Mouse (Mus musculus): Measurements from ENCODE around the gene Irx6. TPM values are rescaled to one million over a fixed set of nuclear protein-coding genes. Genes with fewer than 3 reads are reported as not detected.

Irx6 gene
- polyA plus RNA-seq (2014; fragmentation: Nextera tagmentation; extraction: Ambion mirVana) = not detected in 2 replicates

GRCm38 (mm10) chr8:92674244-92675128, at the start of gene Irx6:
Gene Irx6, plus strand, starts transcription at chr8:92674288.
- H3K9ac ChIP-seq (replicated peaks; ENCODE audit: low read depth, low read length) = no peak within 1 kb of the TSS
- ATAC-seq (ENCODE audit: insufficient number of reproducible peaks, insufficient read depth, low FRiP score, low read depth) = no peak
- no peak within 1 kb of the TSS for H3K27ac ChIP-seq (ENCODE audit: low read length)

GRCm38 (mm10) chr8:92628711-92629650, 45.1 kb upstream of the Irx6 start:
- Histone ChIP-seq H3K36me3 (ENCODE audit: control insufficient read depth, insufficient read depth, low read length) (no peaks in the 10 kb centered on the region), H3K4me3 (ENCODE audit: low read depth, low read length) (no peak overlapping the region), H3K27ac (ENCODE audit: low read length) (no peak overlapping the region), H3K4me1 (ENCODE audit: control insufficient read depth, insufficient read depth, low read length) (no peaks in the 10 kb centered on the region), H3K9ac (replicated peaks; ENCODE audit: low read depth, low read length) (no peak overlapping the region), H3K27me3 (ENCODE audit: control insufficient read depth, insufficient read depth, low read length) (no peaks in the 10 kb centered on the region), H3K4me2 (replicated peaks; ENCODE audit: low read depth, low read length) (no peak overlapping the region), H3K9me3 (ENCODE audit: control insufficient read depth, low read depth, low read length) (no peaks in the 10 kb centered on the region)
- 71% methylated on average over 14 of the region's 14 CpGs for WGBS
- no peak for ATAC-seq (ENCODE audit: insufficient number of reproducible peaks, insufficient read depth, low FRiP score, low read depth)

More at GRCm38 (mm10) chr8:92674244-92675128, at the start of gene Irx6:
- H3K4me3 ChIP-seq (ENCODE audit: low read depth, low read length) = peak within 1 kb of the TSS; percentile 33
- H3K36me3 ChIP-seq (ENCODE audit: control insufficient read depth, insufficient read depth, low read length) = no peaks in the 10 kb centered on the region
- peak within 1 kb of the TSS; percentile 66 for H3K4me2 ChIP-seq (replicated peaks; ENCODE audit: low read depth, low read length)
- WGBS = under 1% methylated on average over 58 of the region's 62 CpGs
- no peaks in the 10 kb centered on the region for H3K9me3 ChIP-seq (ENCODE audit: control insufficient read depth, low read depth, low read length)
- peaks cover 12% of the 10 kb centered on the region; the same call in 1 of the 2 replicates for H3K4me1 ChIP-seq (ENCODE audit: control insufficient read depth, insufficient read depth, low read length)
- peaks cover 79% of the 10 kb centered on the region for H3K27me3 ChIP-seq (ENCODE audit: control insufficient read depth, insufficient read depth, low read length)

- Histone ChIP-seq H3K27me3 (ENCODE audit: control insufficient read depth, insufficient read depth, low read length) (no peaks in the 10 kb centered on the region), H3K9ac (replicated peaks; ENCODE audit: low read depth, low read length) (no peak overlapping the region), H3K4me1 (ENCODE audit: control insufficient read depth, insufficient read depth, low read length) (no peaks in the 10 kb centered on the region), H3K27ac (ENCODE audit: low read length) (no peak overlapping the region), H3K9me3 (ENCODE audit: control insufficient read depth, low read depth, low read length) (no peaks in the 10 kb centered on the region), H3K4me3 (ENCODE audit: low read depth, low read length) (no peak overlapping the region), H3K36me3 (ENCODE audit: control insufficient read depth, insufficient read depth, low read length) (no peaks in the 10 kb centered on the region), H3K4me2 (replicated peaks; ENCODE audit: low read depth, low read length) (no peak overlapping the region)
- 92% methylated on average over 5 of the region's 5 CpGs for WGBS
- no peak for ATAC-seq (ENCODE audit: insufficient number of reproducible peaks, insufficient read depth, low FRiP score, low read depth)
Observed at GRCm38 (mm10) chr8:92633199-92633598, 40.9 kb upstream of the Irx6 start.

GRCm38 (mm10) chr8:92640820-92641219, 33.3 kb upstream of the Irx6 start:
- no peak overlapping the region for H3K27ac ChIP-seq (ENCODE audit: low read length)
- H3K9ac ChIP-seq (replicated peaks; ENCODE audit: low read depth, low read length) = no peak overlapping the region
- H3K4me1 ChIP-seq (ENCODE audit: control insufficient read depth, insufficient read depth, low read length) = no peaks in the 10 kb centered on the region
- no peak overlapping the region for H3K4me3 ChIP-seq (ENCODE audit: low read depth, low read length)
- H3K27me3 ChIP-seq (ENCODE audit: control insufficient read depth, insufficient read depth, low read length) = no peaks in the 10 kb centered on the region
- H3K36me3 ChIP-seq (ENCODE audit: control insufficient read depth, insufficient read depth, low read length) = no peaks in the 10 kb centered on the region
- no peak overlapping the region for H3K4me2 ChIP-seq (replicated peaks; ENCODE audit: low read depth, low read length)
- no peaks in the 10 kb centered on the region for H3K9me3 ChIP-seq (ENCODE audit: control insufficient read depth, low read depth, low read length)
- WGBS = 77% methylated on average over 8 of the region's 8 CpGs
- ATAC-seq (ENCODE audit: insufficient number of reproducible peaks, insufficient read depth, low FRiP score, low read depth) = no peak

GRCm38 (mm10) chr8:92646637-92647036, 27.5 kb upstream of the Irx6 start:
- WGBS = 44% methylated on average over 2 of the region's 2 CpGs

GRCm38 (mm10) chr8:92664207-92664606, 9.9 kb upstream of the Irx6 start:
- Histone ChIP-seq H3K4me3 (ENCODE audit: low read depth, low read length) (no peak overlapping the region), H3K27me3 (ENCODE audit: control insufficient read depth, insufficient read depth, low read length) (no peaks in the 10 kb centered on the region), H3K9ac (replicated peaks; ENCODE audit: low read depth, low read length) (no peak overlapping the region), H3K9me3 (ENCODE audit: control insufficient read depth, low read depth, low read length) (no peaks in the 10 kb centered on the region), H3K4me1 (ENCODE audit: control insufficient read depth, insufficient read depth, low read length) (no peaks in the 10 kb centered on the region; the same call in 1 of the 2 replicates), H3K27ac (ENCODE audit: low read length) (no peak overlapping the region), H3K36me3 (ENCODE audit: control insufficient read depth, insufficient read depth, low read length) (no peaks in the 10 kb centered on the region), H3K4me2 (replicated peaks; ENCODE audit: low read depth, low read length) (no peak overlapping the region)
- ATAC-seq (ENCODE audit: insufficient number of reproducible peaks, insufficient read depth, low FRiP score, low read depth) = no peak
- 13% methylated on average over 4 of the region's 4 CpGs for WGBS

More at GRCm38 (mm10) chr8:92646637-92647036, 27.5 kb upstream of the Irx6 start:
- H3K36me3 ChIP-seq (ENCODE audit: control insufficient read depth, insufficient read depth, low read length) = no peaks in the 10 kb centered on the region
- H3K9me3 ChIP-seq (ENCODE audit: control insufficient read depth, low read depth, low read length) = no peaks in the 10 kb centered on the region
- H3K4me3 ChIP-seq (ENCODE audit: low read depth, low read length) = no peak overlapping the region
- no peaks in the 10 kb centered on the region for H3K4me1 ChIP-seq (ENCODE audit: control insufficient read depth, insufficient read depth, low read length)
- H3K4me2 ChIP-seq (replicated peaks; ENCODE audit: low read depth, low read length) = no peak overlapping the region
- ATAC-seq (ENCODE audit: insufficient number of reproducible peaks, insufficient read depth, low FRiP score, low read depth) = no peak
- H3K9ac ChIP-seq (replicated peaks; ENCODE audit: low read depth, low read length) = no peak overlapping the region
- H3K27ac ChIP-seq (ENCODE audit: low read length) = no peak overlapping the region
- H3K27me3 ChIP-seq (ENCODE audit: control insufficient read depth, insufficient read depth, low read length) = no peaks in the 10 kb centered on the region

GRCm38 (mm10) chr8:92670236-92670635, 3.9 kb upstream of the Irx6 start:
- Histone ChIP-seq H3K27me3 (ENCODE audit: control insufficient read depth, insufficient read depth, low read length) (peaks cover 39% of the 10 kb centered on the region), H3K36me3 (ENCODE audit: control insufficient read depth, insufficient read depth, low read length) (no peaks in the 10 kb centered on the region), H3K9me3 (ENCODE audit: control insufficient read depth, low read depth, low read length) (no peaks in the 10 kb centered on the region), H3K27ac (ENCODE audit: low read length) (no peak overlapping the region), H3K4me3 (ENCODE audit: low read depth, low read length) (no peak overlapping the region), H3K9ac (replicated peaks; ENCODE audit: low read depth, low read length) (no peak overlapping the region), H3K4me2 (replicated peaks; ENCODE audit: low read depth, low read length) (no peak overlapping the region), H3K4me1 (ENCODE audit: control insufficient read depth, insufficient read depth, low read length) (peaks cover 12% of the 10 kb centered on the region; the same call in 1 of the 2 replicates)
- 69% methylated on average over 11 of the region's 11 CpGs for WGBS
- ATAC-seq (ENCODE audit: insufficient number of reproducible peaks, insufficient read depth, low FRiP score, low read depth) = no peak

- no peak overlapping the region for H3K9ac ChIP-seq (replicated peaks; ENCODE audit: low read depth, low read length)
- WGBS = 59% methylated on average over 12 of the region's 12 CpGs
- no peak overlapping the region for H3K4me2 ChIP-seq (replicated peaks; ENCODE audit: low read depth, low read length)
- H3K27ac ChIP-seq (ENCODE audit: low read length) = no peak overlapping the region
- H3K36me3 ChIP-seq (ENCODE audit: control insufficient read depth, insufficient read depth, low read length) = no peaks in the 10 kb centered on the region
- no peaks in the 10 kb centered on the region for H3K9me3 ChIP-seq (ENCODE audit: control insufficient read depth, low read depth, low read length)
- H3K4me1 ChIP-seq (ENCODE audit: control insufficient read depth, insufficient read depth, low read length) = peaks cover 12% of the 10 kb centered on the region; the same call in 1 of the 2 replicates
- H3K4me3 ChIP-seq (ENCODE audit: low read depth, low read length) = no peak overlapping the region
- ATAC-seq (ENCODE audit: insufficient number of reproducible peaks, insufficient read depth, low FRiP score, low read depth) = no peak
- peaks cover 43% of the 10 kb centered on the region for H3K27me3 ChIP-seq (ENCODE audit: control insufficient read depth, insufficient read depth, low read length)
Observed at GRCm38 (mm10) chr8:92670656-92671195, 3.4 kb upstream of the Irx6 start.
